Mouse (Mus musculus) common myeloid progenitor, adult 5-6 weeks (primary cell): ENCODE results near the gene Utp14b. TPM values are rescaled to one million over a fixed set of nuclear protein-coding genes. Genes with fewer than 3 reads are reported as not detected.

Experiments
- ATAC-seq: replicated peaks from 2 replicates; pipeline ENCODE4 v1.8.0; 2016; ENCODE audit warnings: low read depth, mild to moderate bottlenecking, moderate TSS enrichment, inconsistent platforms; ENCODE audit not compliant: poor library complexity, severe bottlenecking
- total RNA-seq: library from RNA; stranded (forward); fragments of 200-1000, 187-1606 nt; gene quantifications from 2 replicates; pipeline ENCODE4 v1.2.3, GENCODE M21; 2017

Gene Utp14b
- total RNA-seq, 1 experiment from 2014 or later = 23.1 TPM

DNA sequence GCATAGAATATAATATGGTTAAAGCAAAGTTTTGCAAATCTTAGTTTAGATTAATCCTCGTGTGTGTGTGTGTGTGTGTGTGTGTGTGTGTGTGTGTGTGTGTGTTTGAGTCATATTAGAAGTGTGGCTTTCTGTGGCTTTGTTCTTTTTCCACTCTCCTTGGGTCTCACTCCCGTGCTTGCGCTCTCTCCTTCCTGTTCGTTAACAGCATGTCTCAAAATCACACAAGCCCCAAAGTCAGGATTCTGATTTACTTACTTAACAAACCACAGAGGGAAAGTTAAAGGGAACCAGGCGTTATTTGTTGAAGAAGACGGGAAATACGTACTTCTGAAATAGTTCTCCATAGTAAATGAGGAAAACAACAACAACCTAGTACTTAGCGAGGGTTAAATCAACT lies 26.3 kb downstream of the Utp14b start:
- ATAC-seq = peak; percentile 40; the same call in 1 of the 2 replicates

DNA sequence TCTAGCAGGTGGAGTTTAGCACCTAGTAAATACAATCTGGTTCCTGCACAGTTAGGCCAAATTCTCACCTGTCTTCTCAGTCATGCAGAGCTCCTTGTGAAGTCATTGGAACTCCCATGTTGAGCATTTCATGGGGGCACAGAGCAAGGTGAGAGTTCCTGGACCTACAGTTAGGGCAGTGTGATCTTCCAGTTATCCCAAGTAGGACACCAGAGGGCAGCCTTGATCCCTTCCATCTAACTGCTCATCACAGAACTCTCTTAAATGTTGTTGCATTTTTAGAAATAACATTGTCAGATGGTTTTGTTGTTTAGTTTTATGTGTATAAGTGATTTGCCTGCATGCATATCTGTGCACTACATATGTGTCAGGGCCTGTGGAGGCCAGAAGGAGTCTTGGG lies 29.0 kb downstream of the Utp14b start:
- ATAC-seq = peak; percentile 72

DNA sequence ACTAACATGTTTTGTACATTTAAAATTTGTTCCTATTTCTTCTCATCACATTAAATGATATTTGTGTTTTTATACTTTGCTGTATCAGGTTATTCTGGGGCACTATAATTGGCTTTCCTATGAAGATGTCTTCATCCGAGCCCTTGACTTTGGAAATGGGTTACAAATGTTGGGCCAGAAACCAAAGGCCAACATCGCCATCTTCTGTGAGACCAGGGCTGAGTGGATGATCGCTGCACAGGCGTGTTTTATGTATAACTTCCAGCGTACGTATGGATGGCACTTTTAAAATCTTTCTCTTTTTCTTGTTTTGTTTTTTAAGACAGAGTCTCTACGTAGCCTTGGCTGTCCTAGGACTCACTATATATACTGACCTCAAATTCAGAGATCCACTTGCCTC lies 30.3 kb downstream of the Utp14b start:
- no peak for ATAC-seq

DNA sequence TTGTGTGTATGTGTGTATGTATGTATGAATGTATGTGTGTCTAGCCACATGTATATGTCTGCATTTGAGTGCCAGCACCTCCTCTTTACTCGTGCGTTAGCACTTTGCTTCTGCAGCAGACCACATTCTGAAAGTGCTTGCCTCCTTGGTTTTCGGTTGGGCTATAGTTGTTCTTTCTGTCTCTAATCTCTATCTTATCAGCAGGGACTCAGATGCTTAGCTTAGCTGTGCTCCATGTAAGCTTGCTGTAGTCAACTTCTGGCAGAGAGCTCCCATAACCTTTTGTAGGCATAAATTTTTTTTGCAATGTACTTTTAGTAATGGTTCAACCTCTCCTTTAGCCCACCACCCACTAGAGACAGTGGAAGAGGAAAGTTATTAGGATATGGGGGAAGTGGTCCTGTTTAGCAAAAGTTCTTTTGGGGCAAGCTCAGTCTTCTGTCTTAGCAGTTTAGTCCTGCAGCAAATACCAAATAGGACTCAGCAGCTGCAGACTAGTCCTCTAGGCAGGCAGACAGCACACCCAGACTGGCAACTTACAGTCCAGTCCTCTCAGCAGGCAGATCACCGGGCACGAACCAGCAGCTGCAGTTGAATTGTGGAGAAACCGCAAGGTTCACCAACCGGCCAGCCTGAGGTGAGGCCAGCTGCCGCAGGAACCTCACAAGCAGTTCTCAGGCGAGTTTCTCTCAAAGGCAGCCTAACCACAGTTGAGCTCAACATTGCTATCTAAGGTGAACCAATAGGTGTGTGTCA lies 36.8 kb downstream of the Utp14b start:
- ATAC-seq = 0 out of 2 replicates have a peak, but pooled peaks have one; percentile 32

DNA sequence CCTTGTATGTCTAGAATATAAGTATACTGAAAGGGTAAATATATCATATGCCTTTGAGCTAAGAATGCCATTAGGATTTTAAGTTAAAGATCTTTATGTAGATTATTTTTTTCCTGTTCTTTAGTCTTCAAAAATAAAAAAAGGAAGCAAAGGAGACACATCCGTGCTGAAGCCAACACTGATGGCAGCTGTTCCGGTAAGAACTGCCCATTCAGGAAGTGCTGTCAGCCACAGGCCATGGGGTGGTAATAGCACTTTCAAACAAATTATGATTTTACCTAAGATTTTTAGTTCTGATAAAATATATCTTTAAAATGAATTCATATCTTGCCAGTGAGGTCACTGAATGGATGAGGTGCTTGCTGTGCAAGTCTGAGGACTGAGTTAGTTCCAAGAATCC lies 38.5 kb downstream of the Utp14b start:
- 0 out of 2 replicates have a peak, but pooled peaks have one; percentile 54 for ATAC-seq

DNA sequence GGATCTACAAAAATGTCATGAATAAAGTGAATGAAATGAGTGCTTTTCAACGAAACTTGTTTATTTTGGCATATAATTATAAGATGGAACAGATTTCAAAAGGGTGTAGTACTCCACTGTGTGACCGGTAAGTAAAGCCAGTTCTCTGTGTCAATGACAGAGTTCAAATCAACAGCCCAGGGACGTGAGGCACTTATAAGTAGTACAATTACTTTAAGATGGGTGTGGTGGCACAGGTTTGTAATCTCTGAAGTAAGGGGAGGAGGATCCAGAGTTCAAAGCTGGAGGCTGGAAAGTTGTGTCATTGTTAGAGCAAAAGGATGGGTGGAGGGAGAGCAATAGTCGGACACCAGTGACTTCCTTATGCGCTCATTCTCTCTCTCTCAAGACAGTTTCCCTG lies 39.1 kb downstream of the Utp14b start:
- no peak for ATAC-seq

DNA sequence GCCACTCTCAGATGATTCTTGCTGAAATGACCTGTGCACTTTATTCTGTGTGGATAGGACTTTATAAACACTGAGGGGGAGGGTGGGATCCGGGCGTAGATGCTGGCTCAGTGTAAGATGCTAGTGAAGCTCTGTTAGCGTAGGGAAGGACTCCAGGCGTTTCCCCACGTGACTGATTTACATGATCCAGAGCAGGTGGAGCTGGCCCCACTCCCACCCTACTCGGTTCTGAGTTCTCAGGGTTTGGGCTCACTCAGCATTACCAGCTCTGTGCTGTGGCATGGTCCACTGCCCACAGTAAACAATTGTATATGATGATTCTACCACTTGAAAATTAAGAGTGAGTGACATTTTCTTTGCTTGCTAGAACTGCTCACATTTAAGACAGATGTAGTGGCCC lies 40.3 kb downstream of the Utp14b start:
- ATAC-seq = no peak

DNA sequence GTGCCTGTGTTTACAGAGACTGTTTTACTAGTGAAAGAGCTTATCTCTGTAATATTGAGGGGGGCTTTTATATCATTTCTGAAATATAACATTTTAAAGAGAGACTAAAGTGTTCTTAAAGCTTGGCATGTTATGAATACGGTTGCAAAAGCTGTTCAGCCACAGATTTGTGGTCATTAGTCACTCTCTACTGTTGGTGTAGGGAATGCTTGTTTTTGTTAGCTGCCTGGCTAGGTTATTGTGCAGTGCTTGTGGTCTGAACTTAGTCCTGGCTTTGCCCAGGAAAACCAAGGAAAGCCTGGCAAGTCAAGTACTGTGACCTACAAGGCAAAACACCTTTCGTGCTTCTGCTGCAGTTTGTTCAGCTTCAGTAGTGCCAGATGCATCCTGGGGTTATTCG lies 43.9 kb downstream of the Utp14b start:
- ATAC-seq = no peak

DNA sequence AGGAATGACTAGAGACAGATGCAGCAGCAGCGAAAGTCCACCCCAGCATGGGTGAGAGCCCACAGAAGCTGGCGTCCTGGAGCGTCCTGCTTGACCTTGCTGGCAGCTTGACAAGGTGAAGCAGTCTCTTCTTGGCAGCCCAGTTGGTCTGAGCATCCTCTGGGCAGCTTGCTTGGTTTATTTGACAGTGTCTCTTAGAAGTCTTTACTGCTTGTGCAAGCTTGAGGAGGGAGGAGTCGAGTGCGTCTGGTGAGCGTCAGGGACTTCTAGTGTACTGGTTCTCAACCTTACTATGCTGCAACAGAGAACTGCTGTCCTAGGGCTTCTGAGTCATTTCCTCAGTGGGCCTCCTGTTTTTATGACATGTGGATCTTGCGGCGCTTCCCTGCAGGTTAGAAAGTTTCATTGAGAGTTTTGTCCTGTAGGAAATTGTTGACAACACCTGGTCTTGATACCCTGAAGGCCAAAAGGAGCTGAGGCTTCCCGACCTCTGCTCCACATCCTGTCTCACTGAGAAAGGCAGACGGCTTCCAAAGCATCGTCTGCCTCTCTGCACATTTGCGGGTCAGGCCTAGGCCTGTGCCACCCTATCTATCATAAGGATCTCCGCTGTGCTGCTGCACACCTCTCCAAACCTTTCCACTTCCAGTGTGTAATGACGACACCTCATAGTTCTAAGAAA lies 44.6 kb downstream of the Utp14b start:
- peak; percentile 74 for ATAC-seq

DNA sequence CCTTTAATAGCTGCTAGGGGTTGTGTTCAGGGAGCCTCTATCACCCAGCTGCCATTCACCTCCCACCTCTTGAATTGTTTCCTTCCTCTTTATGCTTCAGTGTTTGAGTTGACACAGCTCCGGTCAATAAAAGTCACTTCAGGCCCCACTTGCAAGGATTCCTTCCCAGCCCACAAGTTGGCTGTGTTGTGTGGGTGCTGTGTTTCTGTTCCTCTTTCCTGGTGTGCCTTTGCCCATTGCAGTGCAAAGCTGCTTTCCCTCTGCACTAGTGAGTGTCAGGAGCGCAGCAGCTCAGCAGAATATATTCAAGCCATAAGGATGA lies 45.1 kb downstream of the Utp14b start:
- ATAC-seq = peak; percentile 90

DNA sequence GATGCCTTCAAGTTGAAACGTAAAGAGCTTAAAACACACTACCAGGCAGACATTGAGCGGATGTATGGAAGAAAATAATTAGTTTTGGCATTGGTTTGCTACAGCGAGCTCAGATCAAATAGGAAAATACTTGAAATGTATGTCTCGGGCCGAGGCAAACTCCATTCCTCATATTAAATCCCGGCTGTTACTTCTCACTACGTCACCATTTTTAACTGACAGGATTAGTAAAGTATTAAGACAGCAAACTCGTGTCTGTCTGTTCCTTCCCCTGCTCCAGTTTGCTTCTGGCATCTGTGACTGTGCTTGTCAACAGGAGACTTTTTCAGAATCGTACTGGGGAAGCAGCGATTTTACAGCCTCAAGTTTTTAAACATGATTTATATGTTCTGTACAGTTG lies 48.5 kb downstream of the Utp14b start:
- no peak for ATAC-seq

DNA sequence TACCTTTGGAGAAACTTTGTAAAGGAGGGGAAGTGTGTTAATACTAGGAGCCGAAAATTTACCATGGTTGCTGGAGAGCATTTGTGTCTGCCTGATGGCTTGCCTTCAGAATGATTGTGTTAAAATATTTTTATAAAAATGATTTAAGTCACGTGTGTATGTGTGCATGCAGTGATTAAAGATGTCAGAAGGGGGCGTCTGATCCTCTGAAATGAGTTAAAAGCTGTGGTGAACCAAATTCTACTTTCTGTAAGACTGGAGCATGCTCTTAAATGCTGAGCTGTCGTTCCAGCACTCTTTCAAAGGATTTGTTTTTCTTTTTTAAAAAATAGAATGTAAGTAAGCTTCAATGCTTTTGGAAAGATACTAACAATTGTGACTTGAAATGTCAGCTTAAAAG lies 49.4 kb downstream of the Utp14b start:
- ATAC-seq = no peak

DNA sequence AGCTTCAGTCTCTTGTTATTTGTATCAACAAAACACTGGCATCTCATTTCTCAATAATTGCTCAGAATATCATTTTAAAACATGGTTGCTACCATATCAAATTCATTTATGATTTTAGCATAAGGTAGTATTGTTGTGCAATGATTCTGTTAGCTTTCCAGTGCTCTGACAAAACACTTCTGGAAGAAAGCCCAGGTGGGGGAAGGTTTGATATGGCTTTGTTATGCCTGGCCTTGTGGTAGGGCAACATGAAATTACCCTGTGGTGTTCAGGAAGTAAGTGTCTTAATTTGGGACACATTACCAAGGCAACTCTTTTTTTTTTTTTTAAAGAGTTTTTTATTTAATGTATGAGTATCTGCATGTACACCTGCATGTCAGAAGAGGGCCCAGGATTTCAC lies 52.2 kb downstream of the Utp14b start:
- ATAC-seq = no peak

DNA sequence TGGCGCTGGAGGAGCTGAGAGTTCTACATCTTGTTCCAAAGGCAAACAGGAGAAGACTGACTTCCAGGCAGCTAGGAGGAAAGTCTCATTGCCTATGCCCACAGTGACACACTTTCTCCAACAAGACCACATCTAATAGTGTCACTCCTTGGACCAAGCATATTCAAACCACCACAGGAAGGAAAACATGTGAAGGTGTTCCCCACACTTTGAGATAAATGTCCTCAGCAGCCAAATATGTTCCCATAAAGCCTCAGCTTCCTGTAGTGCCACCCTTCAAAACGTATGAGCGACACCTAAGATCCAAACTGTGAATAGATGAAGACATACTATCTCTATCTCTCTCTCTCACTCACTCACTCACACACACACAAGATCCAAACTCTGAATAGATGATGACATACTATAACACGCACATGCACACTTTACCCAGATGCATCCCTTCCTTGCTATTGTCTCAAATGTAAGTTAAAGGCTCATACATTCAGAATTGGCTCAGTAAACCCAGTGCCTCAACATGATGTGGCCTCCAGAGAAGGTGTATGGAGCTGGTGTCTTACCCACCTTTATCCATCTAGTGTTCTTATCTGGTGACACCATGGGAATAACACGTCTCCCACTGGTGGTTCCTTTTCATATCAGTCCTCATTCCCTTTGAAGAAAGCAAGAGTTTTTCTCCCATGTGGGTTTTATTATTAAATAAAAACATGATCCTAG lies 52.9 kb downstream of the Utp14b start:
- peak; percentile 66 for ATAC-seq

Other genes with a start within 250 kb of the Utp14b start
- gene Farsb, start 169.1 kb upstream of the Utp14b start, total RNA-seq = 66.5 and 79.5 TPM in 2 replicates
- gene Mogat1, start 147.0 kb upstream of the Utp14b start, total RNA-seq = not detected in 2 replicates
- gene BC035947, start 145.9 kb upstream of the Utp14b start, total RNA-seq = not detected in 2 replicates
- 92.7 and 112 TPM in 2 replicates for gene Acsl3, start 213 bp upstream of the Utp14b start, total RNA-seq
- gene Kcne4, start 158.7 kb downstream of the Utp14b start, total RNA-seq = not detected in 2 replicates